Mouse (Mus musculus) kidney, adult 9 months (tissue): Measurements from ENCODE around the gene Vmn2r14.
"Not testable (repeated sequence)": the region's sequence is repeated elsewhere in the genome, so short reads cannot be mapped to it uniquely, and the experiment has no call there.

Experiments
- DNase-seq: peaks from one replicate; pipeline ENCODE4 v3.0.0; 2022

The Vmn2r14 gene

GRCm38 (mm10) chr5:109224608-109225007, at the start of gene Vmn2r14:
Gene Vmn2r14 (minus strand): TSS chr5:109224708.
- no peak for DNase-seq

GRCm38 (mm10) chr5:109192099-109192498, 32.4 kb downstream of the Vmn2r14 start, which contains the start of gene Vmn2r13:
Gene Vmn2r13 (minus strand): TSS chr5:109192199.
- not testable (repeated sequence) for DNase-seq

GRCm38 (mm10) chr5:109166851-109167250, 57.7 kb downstream of the Vmn2r14 start:
- peak; percentile 45 for DNase-seq
